Mouse (Mus musculus) right cerebral cortex, adult 18-20 months (tissue): ENCODE results near the gene Eef1akmt2.

Experiments
- DNase-seq: peaks from one replicate; pipeline ENCODE4 v3.0.0; 2022; ENCODE audit warnings: mixed read lengths

The Eef1akmt2 gene

GRCm38 (mm10) chr7:132866316-132866715 is 13.8 kb upstream of the Eef1akmt2 start:
- DNase-seq, result no peak

- DNase-seq, result peak; percentile 94
Measured at GRCm38 (mm10) chr7:132859042-132859958, 6.8 kb upstream of the Eef1akmt2 start, which contains the start of gene Abraxas2. Gene Abraxas2 (plus strand): TSS chr7:132859225.

GRCm38 (mm10) chr7:132858043-132858608 is 5.7 kb upstream of the Eef1akmt2 start:
- DNase-seq, result no peak

DNA sequence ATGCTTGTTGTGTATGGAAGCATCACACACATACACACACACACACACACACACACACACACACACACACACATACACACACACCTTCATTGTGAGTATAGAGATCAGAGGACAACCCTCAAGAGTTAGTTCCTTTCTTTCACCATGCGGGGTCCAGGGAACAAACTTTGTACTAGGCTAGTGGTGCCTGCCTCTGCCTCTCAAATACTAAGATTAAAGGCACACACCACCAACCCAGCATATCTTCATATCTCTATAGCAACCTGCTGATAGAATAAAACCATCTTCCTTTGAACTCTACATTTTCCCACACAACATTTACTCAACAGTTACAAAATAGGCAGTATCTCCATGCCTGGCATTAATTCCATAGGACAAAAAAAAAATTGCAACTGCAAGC is 3.6 kb upstream of the Eef1akmt2 start:
- no peak for DNase-seq

DNA sequence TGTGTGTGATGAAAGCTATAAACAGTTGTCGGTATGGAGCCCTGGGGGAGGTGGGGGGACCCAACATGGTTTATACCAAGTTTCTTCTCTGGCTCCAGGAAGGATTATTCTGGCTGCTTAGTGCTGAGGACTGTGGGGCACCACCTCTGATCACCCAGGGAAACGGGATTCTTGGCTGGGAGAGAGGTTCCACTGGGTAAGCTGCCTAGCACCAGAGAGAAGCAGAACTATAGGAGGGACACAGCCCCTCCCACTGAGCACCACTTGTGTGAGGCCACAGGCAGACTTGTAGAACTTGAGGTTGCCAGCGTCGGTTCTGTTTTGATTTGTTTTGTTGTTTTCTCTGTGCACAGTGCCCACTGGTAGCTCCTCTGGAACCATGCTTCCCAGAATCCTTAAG is 1.5 kb upstream of the Eef1akmt2 start:
- no peak for DNase-seq

DNA sequence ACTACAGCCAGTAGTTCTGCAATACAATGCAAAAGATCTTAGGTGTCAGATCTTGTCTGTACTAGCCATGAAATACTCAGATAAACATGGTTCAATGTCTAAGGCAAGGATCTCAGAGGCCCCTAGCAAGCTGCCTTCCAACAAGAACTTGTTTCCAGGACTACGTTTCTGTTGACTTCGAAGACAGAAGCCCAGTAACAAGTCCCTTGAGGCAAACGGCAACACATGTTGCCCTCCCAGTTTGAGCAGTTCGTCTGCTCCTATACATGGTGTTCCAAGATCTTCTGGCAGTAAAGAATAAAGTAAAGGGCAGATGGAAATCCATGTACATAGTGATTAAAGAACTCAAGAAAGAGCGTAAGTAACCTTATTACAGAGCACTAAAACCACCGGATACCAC is 888 bp upstream of the Eef1akmt2 start:
- DNase-seq, result no peak

DNA sequence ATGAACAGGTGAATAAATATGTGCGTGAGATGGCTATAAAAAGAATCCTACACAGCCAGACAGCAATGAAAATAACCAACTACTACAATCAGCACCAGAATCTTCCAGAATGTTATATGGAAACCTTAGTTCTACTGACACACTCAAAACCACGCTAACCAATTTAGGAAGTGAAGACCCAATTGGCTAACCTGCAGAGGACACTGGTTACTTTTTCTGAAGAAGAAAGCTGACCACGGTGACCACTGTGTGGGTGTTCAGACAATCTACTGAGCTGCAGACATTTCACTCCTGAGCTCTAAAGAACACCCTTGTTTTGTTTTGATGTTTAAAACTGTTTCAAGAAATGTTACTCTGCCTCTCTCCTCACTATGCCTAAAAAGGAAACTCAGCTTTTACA is 9.3 kb downstream of the Eef1akmt2 start:
- DNase-seq, result no peak

DNA sequence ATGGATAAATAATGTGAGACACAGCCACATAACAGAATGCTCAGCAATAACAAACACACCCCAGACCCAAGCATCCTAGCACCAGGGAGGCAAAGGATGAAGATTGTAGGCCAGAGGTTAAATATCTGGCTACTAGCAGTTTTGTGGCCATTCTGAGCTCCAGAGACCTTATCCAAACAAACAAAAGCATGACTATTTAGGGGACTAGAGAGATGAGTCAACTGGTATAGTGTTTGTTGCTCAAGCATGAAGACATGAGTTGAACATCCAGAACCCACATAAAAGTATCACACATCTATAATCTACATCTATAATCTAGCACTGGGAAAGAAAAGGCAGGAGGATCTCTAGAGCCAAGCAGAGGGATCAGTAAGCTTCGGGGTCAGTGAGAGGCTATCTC is 10.0 kb downstream of the Eef1akmt2 start:
- DNase-seq, result no peak

- DNase-seq, result no peak
Measured at GRCm38 (mm10) chr7:132841287-132841686, 11.2 kb downstream of the Eef1akmt2 start.

GRCm38 (mm10) chr7:132830955-132831354 is 21.5 kb downstream of the Eef1akmt2 start:
- no peak for DNase-seq

- DNase-seq, result no peak
Measured at GRCm38 (mm10) chr7:132824346-132825022, 28.0 kb downstream of the Eef1akmt2 start.

DNA sequence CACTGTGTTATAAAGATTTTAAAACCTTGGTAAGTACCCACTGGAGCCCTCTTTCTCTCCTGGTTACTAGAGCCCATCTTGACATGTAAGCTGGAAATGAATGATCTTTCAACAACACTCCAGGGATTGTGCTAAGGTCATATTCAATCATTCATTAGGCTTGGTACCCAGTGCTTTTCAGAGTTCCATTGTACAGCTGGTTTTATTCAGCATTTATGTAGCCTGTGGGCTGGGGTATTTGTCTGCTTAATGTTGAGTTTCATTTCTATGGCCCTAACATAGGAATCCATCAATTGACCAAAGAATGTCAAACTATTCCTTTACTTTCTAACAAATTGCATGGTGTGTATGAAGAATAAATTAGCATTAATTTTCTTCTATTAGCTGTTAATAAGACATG is 28.6 kb downstream of the Eef1akmt2 start:
- no peak for DNase-seq

DNA sequence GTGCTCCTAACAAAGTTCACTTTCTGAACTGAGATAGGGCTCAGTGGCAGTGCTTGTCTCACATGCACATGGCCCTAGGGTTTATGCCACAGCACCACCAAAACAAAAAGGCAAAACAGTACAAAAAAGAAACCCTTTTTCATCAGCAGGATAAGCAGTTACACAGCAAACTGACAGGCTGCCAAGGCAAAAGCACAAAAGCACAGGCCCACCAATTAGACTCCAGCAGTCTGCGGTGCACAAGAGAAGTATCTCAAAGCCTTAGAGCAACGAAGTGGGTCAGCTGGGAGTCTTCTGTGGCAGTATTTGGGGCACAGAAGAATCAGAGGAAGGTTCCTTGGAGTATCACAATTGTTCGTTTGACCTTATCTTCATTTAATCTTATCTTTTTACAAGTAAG is 31.8 kb downstream of the Eef1akmt2 start:
- DNase-seq, result no peak

DNA sequence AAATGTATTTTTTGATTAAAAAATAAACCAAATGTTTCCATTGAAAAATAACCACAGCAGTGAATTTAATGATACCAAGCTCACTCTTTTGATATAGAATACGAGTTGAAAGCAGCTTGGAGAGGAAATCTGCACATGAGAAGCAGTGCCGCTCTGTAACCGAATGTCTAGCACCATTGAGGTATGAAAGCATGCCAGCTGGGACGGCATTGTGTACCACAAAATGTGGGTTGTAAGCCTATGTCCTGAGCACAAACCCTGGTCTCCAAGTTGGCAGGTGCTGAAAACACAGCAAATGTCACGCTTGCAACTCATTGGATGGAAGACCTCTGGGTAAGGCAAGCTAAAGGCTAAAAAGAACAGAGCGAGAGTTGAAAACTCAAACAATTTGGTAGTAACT is 35.4 kb downstream of the Eef1akmt2 start:
- DNase-seq, result no peak

GRCm38 (mm10) chr7:132816528-132816927 is 35.9 kb downstream of the Eef1akmt2 start:
- DNase-seq, result no peak

- DNase-seq, result no peak
Measured at GRCm38 (mm10) chr7:132815081-132815480, 37.4 kb downstream of the Eef1akmt2 start.

GRCm38 (mm10) chr7:132814089-132814450 is 38.4 kb downstream of the Eef1akmt2 start:
- DNase-seq, result no peak

GRCm38 (mm10) chr7:132813416-132814088 is 38.9 kb downstream of the Eef1akmt2 start, which contains the start of gene Fam53b:
Gene Fam53b (minus strand): TSS chr7:132813886.
- DNase-seq, result peak; percentile 79

GRCm38 (mm10) chr7:132812619-132813415 is 39.7 kb downstream of the Eef1akmt2 start:
- peak; percentile 51 for DNase-seq

DNA sequence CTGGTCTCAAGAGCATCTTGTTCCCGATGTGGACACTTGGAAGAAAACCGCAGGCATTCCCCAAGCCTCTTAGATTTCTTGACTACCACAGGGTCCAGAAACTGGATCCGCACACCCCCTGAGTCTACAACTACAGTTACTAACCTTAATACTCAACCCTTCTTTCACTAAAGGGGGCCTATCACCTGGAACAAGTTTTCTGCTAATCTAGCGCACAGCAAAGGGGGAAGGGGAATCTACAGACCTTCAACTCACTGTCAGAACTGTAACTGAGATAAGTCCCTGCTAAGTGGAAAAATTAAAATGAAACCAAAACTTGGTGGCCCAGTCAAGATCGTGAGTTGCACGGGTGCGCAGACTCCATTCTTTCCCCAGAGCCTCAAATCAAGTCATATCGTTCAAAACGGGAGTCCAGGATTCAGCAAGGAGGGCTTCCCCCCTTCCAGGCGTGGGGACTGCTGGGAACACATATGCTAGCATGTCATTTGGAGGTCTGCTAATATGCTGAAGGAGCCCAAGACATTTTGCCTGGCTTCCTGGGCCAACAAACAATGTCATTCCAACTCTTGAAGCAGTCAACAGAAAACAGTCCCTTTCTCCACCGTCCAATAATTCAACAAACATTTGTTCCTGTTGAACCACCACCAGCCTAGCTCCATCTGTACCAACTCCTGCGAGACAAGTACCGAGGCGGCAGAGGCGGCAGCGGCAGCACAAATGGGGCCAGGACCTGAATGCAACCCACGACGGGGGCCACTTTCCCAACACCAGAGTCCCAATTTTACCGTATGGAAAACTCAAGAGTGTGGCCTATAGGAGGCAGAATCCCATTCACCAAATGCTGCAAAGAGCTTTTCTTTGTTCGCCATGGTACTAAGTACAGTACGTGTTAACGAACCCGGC is 40.5 kb downstream of the Eef1akmt2 start:
- DNase-seq, result peak; percentile 56

DNA sequence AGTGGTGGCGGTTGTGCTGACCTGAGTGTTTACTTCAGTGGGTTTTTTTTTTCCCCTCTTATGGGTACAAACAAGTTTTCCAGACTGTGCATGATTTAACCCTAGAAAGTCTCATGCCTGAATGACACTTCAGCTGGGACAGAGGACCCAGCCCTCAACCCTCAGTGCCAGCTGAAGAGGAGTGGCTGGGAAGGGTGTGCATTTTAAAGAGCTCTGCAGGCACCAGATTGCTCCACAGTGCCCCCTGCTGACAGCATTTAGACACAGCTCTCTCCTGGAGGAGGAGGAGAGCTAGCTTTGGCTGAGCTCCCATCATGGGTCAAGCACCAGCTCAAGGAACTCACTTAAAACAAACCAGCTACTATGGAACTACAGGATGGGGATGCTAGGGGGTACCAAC is 41.6 kb downstream of the Eef1akmt2 start:
- peak; percentile 93 for DNase-seq
